Mouse (Mus musculus) megakaryocyte progenitor cell, adult 5-6 weeks (primary cell): ENCODE results near the gene Cwf19l1. TPM values are rescaled to one million over a fixed set of nuclear protein-coding genes. Genes with fewer than 3 reads are reported as not detected.

Experiments used
- ATAC-seq: replicated peaks from 2 replicates; pipeline ENCODE4 v1.8.0; 2016; ENCODE audit warnings: mild to moderate bottlenecking, moderate TSS enrichment, inconsistent platforms; ENCODE audit not compliant: poor library complexity
- total RNA-seq, 2 experiments: library from RNA; stranded (forward) in 1 of 2; stranded (reverse) in 1 of 2; fragments of 157-497, 149-512 nt in 1 of 2; fragments of 200-1000 nt in 1 of 2; gene quantifications; 2 replicates each; pipeline versions ENCODE4 v1.2.3 to v1.2.4; 2015 to 2017

Gene Cwf19l1
- total RNA-seq, 2 experiments from 2014 or later = 33.9 to 48.9 TPM

DNA sequence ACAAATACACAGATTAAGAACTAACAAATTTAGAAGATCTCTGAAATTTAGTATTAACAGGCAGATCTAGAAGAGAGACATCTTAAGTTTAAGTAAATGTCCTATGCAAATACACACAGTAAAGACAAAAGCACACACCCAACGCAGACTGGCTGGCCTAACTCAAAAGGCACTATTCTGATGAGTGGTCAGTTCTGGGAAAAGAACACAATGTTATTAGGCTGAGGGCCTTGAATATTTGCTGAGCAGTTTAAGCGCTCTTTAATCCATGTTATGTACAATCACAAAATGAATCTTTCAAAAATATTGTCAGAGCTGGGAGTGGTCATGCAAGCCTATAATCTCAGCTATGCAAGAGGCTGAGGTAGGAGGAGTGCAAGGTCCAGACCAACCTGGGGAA lies 70.9 kb downstream of the Cwf19l1 start:
- ATAC-seq = no peak

DNA sequence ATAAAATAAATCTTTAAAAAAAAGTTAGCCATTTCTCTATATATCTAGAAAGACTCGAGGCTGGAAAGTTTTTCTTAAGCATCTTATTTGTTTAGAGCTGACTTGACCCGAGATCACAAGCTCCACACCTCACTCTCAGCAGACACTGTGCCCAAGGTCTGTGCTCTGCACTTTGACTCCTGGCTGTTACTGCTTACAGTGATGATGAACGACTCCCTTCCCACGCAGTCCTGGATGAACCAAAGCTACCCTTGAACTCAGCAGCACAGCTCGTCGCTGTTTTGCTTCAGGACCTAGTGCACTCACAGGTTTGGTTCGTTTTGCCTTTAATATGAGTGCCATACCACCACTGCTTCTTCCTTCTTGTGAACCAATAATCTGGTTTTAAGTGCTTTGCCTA lies 71.9 kb downstream of the Cwf19l1 start:
- ATAC-seq = no peak

DNA sequence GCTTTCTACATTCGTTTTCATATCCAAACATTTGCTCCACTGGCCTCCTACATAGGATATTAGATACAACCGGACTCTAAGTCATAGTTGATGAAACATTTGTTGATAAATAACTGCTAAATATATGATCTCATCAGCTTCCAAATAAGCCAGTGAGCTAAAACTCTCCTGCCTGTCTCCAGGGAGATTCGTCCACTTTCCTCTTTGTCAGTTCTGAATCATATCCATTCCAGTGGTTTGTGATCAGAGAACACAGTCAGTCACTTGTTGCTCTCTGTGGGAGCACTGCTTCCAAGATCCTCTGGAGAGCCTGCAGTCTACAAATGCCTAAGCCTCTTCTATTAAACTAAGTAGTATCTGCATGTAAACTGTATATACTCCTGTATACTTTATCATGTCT lies 75.5 kb downstream of the Cwf19l1 start:
- ATAC-seq = no peak

Other genes with a start within 250 kb of the Cwf19l1 start
- 7.4 and 7.7 TPM in 2 replicates for gene Dnmbp, start 195.7 kb downstream of the Cwf19l1 start, total RNA-seq (2015)
- 7.7 and 14.6 TPM in 2 replicates for gene Dnmbp, start 195.7 kb downstream of the Cwf19l1 start, total RNA-seq (2017)
- gene Cpn1, start 149.3 kb downstream of the Cwf19l1 start, total RNA-seq (2015) = 0.22 TPM in 2 replicates
- gene Cpn1, start 149.3 kb downstream of the Cwf19l1 start, total RNA-seq (2017) = 0.29 TPM in 1 of 2 replicates, not detected in the other
- 0.12 and 0.17 TPM in 2 replicates for gene Cyp2c23, start 106.7 kb downstream of the Cwf19l1 start, total RNA-seq (2015)
- gene Cyp2c23, start 106.7 kb downstream of the Cwf19l1 start, total RNA-seq (2017) = not detected in 2 replicates
- gene Erlin1, start 66.1 kb downstream of the Cwf19l1 start, total RNA-seq (2015) = 75.6 and 76.5 TPM in 2 replicates
- 44.5 and 50.3 TPM in 2 replicates for gene Erlin1, start 66.1 kb downstream of the Cwf19l1 start, total RNA-seq (2017)
- gene Chuk, start 28.4 kb downstream of the Cwf19l1 start, total RNA-seq (2015) = 41.4 and 44.0 TPM in 2 replicates
- 52.6 and 74.3 TPM in 2 replicates for gene Chuk, start 28.4 kb downstream of the Cwf19l1 start, total RNA-seq (2017)
- gene Bloc1s2, start 10.6 kb upstream of the Cwf19l1 start, total RNA-seq (2015) = 131 and 140 TPM in 2 replicates
- gene Bloc1s2, start 10.6 kb upstream of the Cwf19l1 start, total RNA-seq (2017) = 79.0 and 96.2 TPM in 2 replicates
- not detected in 2 replicates for gene Pkd2l1, start 56.6 kb upstream of the Cwf19l1 start, total RNA-seq (2015)
- gene Pkd2l1, start 56.6 kb upstream of the Cwf19l1 start, total RNA-seq (2017) = not detected in 2 replicates
- gene Scd3, start 67.4 kb upstream of the Cwf19l1 start, total RNA-seq (2015) = not detected in 2 replicates
- not detected in 2 replicates for gene Scd3, start 67.4 kb upstream of the Cwf19l1 start, total RNA-seq (2017)
- gene Scd2, start 157.8 kb upstream of the Cwf19l1 start, total RNA-seq (2015) = 95.4 and 101 TPM in 2 replicates
- gene Scd2, start 157.8 kb upstream of the Cwf19l1 start, total RNA-seq (2017) = 88.5 and 107 TPM in 2 replicates
- 0.35 TPM in 1 of 2 replicates, not detected in the other for gene Scd4, start 197.2 kb upstream of the Cwf19l1 start, total RNA-seq (2015)
- gene Scd4, start 197.2 kb upstream of the Cwf19l1 start, total RNA-seq (2017) = not detected in 2 replicates